Mouse (Mus musculus): ENCODE measurements around the gene Alpl.

The Alpl gene

GRCm38 (mm10) chr4:137739151-137739923 lies 56.8 kb downstream of the Alpl start:
- DNase-seq (ENCODE audit: low read depth, low spot score) = peak; percentile 32

- DNase-seq (ENCODE audit: low read depth, low spot score) = no peak
These were observed 58.4 kb downstream of the Alpl start for GRCm38 (mm10) chr4:137737760-137738159.

GRCm38 (mm10) chr4:137736220-137736701 lies 59.9 kb downstream of the Alpl start:
- DNase-seq (ENCODE audit: low read depth, low spot score) = no peak

GRCm38 (mm10) chr4:137733459-137733858 lies 62.7 kb downstream of the Alpl start:
- DNase-seq (ENCODE audit: low read depth, low spot score) = no peak

- no peak for DNase-seq (ENCODE audit: low read depth, low spot score)
These were observed 63.2 kb downstream of the Alpl start for GRCm38 (mm10) chr4:137732962-137733361.

GRCm38 (mm10) chr4:137732361-137732760 lies 63.8 kb downstream of the Alpl start:
- no peak for DNase-seq (ENCODE audit: low read depth, low spot score)

GRCm38 (mm10) chr4:137731891-137732290 lies 64.3 kb downstream of the Alpl start:
- DNase-seq (ENCODE audit: low read depth, low spot score) = no peak

GRCm38 (mm10) chr4:137730757-137731156 lies 65.4 kb downstream of the Alpl start:
- no peak for DNase-seq (ENCODE audit: low read depth, low spot score)

- peak; percentile 89 for DNase-seq (ENCODE audit: low read depth, low spot score)
These were observed 66.0 kb downstream of the Alpl start for GRCm38 (mm10) chr4:137730134-137730533.

GRCm38 (mm10) chr4:137729155-137729855 lies 66.9 kb downstream of the Alpl start:
- no peak for DNase-seq (ENCODE audit: low read depth, low spot score)

GRCm38 (mm10) chr4:137728399-137729154 lies 67.6 kb downstream of the Alpl start:
- DNase-seq (ENCODE audit: low read depth, low spot score) = no peak

GRCm38 (mm10) chr4:137727506-137728187 lies 68.5 kb downstream of the Alpl start:
- DNase-seq (ENCODE audit: low read depth, low spot score) = no peak

- no peak for DNase-seq (ENCODE audit: low read depth, low spot score)
These were observed 69.3 kb downstream of the Alpl start for GRCm38 (mm10) chr4:137726739-137727505.

GRCm38 (mm10) chr4:137725541-137726145 lies 70.5 kb downstream of the Alpl start:
- DNase-seq (ENCODE audit: low read depth, low spot score) = no peak

GRCm38 (mm10) chr4:137724766-137725165 lies 71.4 kb downstream of the Alpl start:
- DNase-seq (ENCODE audit: low read depth, low spot score) = peak; percentile 83

- peak; percentile 33 for DNase-seq (ENCODE audit: low read depth, low spot score)
These were observed 72.0 kb downstream of the Alpl start for GRCm38 (mm10) chr4:137724212-137724611.

- DNase-seq (ENCODE audit: low read depth, low spot score) = no peak
These were observed 72.7 kb downstream of the Alpl start for GRCm38 (mm10) chr4:137723527-137723926.

- DNase-seq (ENCODE audit: low read depth, low spot score) = peak; percentile 48
These were observed 73.3 kb downstream of the Alpl start for GRCm38 (mm10) chr4:137722692-137723427.

GRCm38 (mm10) chr4:137722230-137722629 lies 74.0 kb downstream of the Alpl start:
- no peak for DNase-seq (ENCODE audit: low read depth, low spot score)

- DNase-seq (ENCODE audit: low read depth, low spot score) = no peak
These were observed 74.6 kb downstream of the Alpl start for GRCm38 (mm10) chr4:137721563-137721962.

Data from skeletal muscle tissue, adult 2 months (tissue).